Mouse (Mus musculus) left cerebral cortex, adult 2 months (tissue): ENCODE data around the gene Ppil6. TPM values are rescaled to one million over a fixed set of nuclear protein-coding genes. Genes with fewer than 3 reads are reported as not detected.

ENCODE experiments used
- DNase-seq, 2 experiments: peaks; one replicate each; pipeline ENCODE4 v3.0.0; 2021 to 2022; ENCODE audit warnings: low spot score in 2 of 2, mixed read lengths in 1 of 2; ENCODE audit errors: extremely low spot score in 1 of 2
- H3K27ac ChIP-seq: fragments of 200-600 bp; 2 replicates; pipeline ENCODE4 v1.8.1; 2022
- H3K4me3 ChIP-seq: fragments of 200-600 bp; 2 replicates; pipeline ENCODE4 v1.8.1; 2022
- CTCF ChIP-seq: fragments of 200-600 bp; IDR thresholded peaks from 2 replicates; pipeline ENCODE4 v1.8.1; 2022; ENCODE audit warnings: antibody characterized with exemption, mild to moderate bottlenecking, moderate library complexity
- intact Hi-C: fragments of 180-260 bp; cut with DNase I; formaldehyde crosslinking; loops from one replicate; pipeline ENCODE4 v1.15.1; 2025
- total RNA-seq, 2 experiments: library from RNA; stranded (reverse); gene quantifications; 2 replicates each; pipeline ENCODE4 v1.2.3; 2021

Gene Ppil6
- total RNA-seq, 2 experiments from 2014 or later: 4.6 to 6.6 TPM

DNA sequence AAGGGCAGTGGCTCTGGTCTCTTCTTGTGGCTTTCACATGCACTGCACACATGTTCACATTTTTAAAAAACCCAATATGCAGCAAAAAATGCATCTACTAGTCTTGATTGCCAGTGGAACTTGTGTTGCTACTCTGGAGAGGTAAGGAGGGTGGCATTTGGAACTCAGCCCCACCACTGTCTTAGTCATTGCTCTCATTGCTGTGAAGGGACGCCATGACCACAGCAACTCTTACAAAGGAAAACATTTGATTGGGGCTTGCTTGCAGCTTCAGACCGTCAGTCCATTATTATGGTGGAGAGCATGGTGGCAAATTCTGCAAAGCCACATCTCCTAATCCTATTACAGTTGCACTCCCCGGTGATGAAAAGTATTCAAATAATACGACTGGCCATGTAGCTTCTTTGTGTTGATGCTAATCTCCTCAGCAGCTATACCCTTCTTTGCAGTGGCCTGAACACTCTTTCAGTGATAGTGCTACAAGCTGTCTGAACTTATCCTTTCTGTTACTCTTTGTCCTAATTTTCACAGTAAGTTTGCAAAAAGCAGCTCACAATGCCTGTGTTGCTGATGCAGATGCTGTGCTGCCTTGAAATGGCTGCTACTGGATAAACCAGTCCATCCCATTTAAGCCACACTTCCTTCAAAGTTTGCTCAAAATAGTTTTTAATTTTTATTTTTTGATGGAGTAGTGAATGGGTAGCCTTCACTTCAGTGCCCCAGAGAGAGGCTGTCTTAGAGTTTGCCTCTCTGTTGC, 47.2 kb downstream of the Ppil6 start:
- no peak for DNase-seq
- no peak for TF ChIP-seq CTCF
- Histone ChIP-seq H3K27ac (no peak overlapping the region), H3K4me3 (no peak overlapping the region)
- intact Hi-C loops: no loop called here

DNA sequence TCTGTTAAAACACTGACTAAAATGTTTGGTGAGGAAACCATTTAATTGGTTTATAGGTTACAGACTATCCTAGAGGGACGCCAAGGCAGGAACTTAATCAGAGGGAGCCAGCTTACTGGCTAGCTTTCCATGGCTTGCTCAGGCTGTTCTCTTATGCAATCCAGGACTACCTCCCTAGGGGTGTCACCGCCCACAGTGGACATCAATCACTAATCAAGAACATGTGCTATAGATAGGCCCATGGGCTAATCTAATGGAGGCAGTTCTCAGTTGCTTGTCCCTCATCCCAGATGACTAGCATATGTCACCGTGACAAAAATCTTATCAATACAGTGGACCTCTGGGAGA, 47.7 kb downstream of the Ppil6 start:
- intact Hi-C loops: no loop called here
- no peak overlapping the region for H3K27ac ChIP-seq
- no peak for DNase-seq
- no peak overlapping the region for H3K4me3 ChIP-seq
- no peak for TF ChIP-seq CTCF

DNA sequence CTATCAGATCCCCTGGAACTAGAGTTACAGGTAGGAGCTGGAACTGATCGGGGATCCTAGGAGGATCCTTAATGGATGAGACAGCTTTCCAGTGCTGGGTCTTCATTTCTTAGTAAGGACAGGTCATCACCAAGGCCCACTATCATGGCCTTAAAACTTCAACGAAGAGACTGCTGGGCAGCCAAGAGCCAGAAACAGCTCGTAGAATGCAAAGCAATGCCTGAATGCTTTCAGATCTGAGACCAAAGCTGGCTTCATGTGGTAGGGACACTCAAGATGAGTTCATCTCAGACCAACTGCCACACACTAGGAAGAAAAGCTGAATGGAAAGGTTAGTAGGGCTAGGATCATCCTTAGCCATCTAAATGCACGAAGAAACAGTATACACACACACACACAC, 48.7 kb downstream of the Ppil6 start:
- intact Hi-C loops: no loop called here
- no peak overlapping the region for H3K27ac ChIP-seq
- TF ChIP-seq CTCF: no peak
- no peak overlapping the region for H3K4me3 ChIP-seq
- DNase-seq: no peak

DNA sequence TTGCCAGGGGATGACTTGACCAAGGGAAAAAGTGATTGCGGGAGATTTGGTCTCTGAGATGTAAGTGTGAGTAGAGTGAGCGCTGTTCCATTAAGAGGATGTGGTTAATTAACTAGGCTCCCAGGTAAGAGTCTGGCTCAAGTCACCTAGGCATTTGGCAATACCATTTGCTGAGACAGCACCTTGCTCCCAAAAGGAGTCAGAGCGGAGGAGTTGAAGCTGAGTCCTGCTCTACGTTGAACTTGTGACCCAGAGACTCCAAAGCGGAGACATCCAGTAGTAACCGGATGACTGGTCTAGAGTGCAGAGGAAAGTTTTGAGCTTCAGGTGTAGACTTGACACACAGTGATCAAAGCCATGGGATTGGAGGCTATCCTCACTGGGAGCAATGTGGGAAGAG, 51.8 kb downstream of the Ppil6 start:
- no peak overlapping the region for H3K27ac ChIP-seq
- TF ChIP-seq CTCF: no peak
- H3K4me3 ChIP-seq: no peak overlapping the region
- DNase-seq: no peak
- intact Hi-C loops: no loop called here

DNA sequence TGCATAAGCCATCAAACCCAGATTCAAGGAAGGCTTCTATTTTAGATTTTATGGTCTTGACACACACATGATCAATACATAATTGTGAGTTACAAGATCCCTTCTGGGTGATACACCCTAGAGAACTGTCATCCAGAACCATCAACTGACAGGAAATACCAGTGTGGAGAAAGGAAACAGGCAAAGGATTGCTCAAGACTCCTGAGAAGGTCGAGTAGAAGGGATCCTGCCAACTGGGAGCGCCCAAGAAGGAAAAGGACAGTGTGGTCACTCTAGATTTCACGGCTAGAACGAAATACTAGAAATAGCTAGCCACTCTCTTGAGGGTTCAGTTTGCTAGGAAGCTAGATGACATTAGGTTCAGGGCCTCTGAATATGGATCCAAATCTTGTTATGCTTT, 53.2 kb downstream of the Ppil6 start:
- no peak for TF ChIP-seq CTCF
- H3K4me3 ChIP-seq: no peak overlapping the region
- intact Hi-C loops: no loop called here
- no peak overlapping the region for H3K27ac ChIP-seq
- no peak for DNase-seq

DNA sequence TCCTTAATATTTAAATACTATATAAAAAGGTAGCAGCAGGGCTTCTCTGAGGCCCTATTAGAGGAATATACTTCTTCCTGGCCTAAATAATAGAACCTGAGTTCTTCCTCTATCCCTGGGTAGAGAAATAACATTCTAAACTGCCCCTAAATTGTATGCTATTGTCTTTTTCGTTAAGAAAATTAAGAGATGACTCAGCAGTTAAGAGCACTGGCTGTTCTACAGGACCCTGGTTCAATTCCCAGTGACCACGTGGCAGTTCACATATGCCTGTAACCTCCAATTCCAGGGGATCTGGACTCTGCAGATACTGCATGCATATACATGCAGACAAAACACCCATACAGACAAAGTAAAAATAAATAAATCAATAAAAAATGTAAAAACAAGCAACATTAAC, 53.6 kb downstream of the Ppil6 start:
- DNase-seq: no peak
- intact Hi-C loops: no loop called here
- H3K27ac ChIP-seq: no peak overlapping the region
- no peak for TF ChIP-seq CTCF
- no peak overlapping the region for H3K4me3 ChIP-seq

DNA sequence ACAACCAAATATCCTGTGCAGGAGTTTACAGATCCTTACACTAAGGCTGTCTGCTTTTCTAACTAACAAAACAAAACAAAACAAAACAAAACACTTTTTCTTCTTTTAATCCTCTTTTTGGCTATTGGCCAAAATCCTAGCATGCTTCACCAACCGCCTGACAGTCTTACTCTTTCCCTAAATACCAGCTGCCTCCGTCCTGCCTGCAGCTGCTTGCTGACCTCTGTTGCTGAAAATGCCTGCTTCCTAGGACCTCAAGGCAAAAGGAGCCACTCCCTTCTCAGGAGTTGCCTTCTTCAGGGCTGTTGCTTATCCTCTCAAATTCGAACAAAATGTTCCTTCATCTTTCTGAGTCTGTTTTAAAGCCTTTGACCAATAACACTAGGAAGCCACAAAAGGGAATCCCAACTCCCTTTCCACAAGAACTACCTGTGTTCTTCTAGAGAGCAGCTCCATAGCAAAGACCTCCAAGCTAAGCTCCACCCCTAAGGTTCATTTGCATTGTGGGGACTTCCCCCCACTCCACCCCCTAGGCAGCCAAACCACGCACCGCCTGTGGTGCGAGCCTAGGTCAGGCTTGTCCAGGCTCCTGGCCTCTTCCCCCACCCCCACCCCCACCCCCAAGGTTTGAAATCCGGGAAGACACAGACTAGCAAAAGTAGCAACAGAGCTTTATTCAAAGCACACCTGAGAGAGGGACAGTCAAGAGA, 54.4 kb downstream of the Ppil6 start:
- H3K27ac ChIP-seq: no peak overlapping the region
- no peak overlapping the region for H3K4me3 ChIP-seq
- DNase-seq: no peak
- TF ChIP-seq CTCF: no peak
- intact Hi-C loops: no loop called here

DNA sequence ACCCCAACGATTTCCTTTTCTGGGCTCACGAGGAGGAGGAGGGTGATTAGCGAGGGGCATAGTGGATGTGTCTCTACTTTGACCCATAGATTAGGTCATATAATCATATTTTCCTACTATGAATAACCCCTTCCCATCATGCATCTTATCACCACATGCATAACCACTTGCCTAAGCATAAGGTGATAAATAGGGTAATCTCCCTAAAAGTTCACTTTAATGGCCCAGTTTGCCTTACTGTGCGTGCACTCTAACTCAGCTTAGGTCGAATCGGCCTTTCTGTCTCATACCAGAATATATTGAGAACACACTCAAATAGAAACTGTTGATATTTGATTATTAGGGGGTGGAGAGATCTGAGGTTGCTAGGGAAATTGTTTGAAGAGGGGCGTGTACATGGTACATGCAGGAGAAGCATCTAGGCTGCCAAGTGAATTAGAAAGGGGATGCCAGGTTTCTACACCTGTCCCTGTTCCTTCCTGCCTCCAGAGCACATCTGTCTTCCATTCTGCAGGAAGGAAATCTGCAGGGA, 55.1 kb downstream of the Ppil6 start:
- intact Hi-C loops: no loop called here
- no peak for TF ChIP-seq CTCF
- no peak for DNase-seq
- Histone ChIP-seq H3K27ac (no peak overlapping the region), H3K4me3 (no peak overlapping the region)

DNA sequence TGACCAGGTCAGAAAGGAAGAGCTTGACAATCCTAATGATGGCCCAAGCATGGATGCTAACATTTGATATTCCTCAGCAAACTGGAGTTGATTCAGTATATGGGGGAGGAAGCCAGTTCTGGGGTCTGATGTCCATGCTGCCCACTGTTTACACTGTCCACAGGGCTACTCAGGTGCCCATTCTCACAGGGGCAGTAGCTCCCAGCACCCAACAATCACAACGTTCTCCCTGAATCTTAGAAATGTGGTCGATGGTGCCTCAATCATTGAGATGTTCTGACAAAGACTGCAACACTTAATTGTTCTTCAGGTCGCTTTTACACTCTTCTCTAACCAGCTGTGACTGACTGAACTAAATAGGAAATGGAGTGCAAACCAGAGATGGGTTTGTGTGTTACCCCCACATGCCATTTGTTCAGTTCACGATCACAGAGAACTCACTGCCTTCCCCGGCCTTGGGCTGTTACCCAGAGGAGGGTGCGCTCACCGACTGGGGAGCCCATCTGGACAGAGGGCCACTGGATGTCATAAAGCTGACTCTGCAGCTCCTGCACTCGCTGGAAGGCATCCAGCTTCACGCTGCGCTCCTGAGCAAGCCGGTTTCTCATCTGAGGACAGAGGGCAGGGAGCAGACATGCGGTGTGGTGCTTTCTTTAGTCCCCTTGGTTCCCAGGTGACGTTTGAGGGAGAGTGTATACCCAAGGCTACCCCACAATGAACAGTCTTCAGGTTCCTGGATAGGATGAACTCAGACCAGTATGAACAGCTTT, 56.3 kb downstream of the Ppil6 start:
- Histone ChIP-seq H3K27ac (no peak overlapping the region), H3K4me3 (no peak overlapping the region)
- intact Hi-C loops: no loop called here
- no peak for DNase-seq
- TF ChIP-seq CTCF: no peak

DNA sequence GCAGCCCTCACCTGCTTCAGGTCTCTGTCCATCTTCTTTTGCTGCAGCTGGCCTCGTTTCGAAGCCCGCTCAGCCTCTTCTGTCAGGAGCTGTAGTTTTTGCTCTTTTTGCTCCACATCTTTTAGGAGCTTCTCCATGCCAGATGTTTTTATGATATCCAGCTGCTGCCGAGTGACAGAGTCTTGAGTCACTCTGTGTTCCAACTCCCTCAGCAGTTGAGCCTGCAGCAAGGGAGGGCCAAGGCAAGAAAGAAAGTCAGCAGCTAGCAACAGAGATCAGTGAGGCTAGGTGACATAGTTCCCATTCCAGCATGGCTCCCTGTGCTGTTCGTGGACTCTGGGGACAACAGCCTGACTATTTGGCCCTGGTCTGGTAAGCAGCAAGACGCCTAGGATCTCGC, 60.5 kb downstream of the Ppil6 start:
- no peak overlapping the region for H3K27ac ChIP-seq
- no peak overlapping the region for H3K4me3 ChIP-seq
- no peak for TF ChIP-seq CTCF
- DNase-seq: no peak
- intact Hi-C loops: no loop called here

DNA sequence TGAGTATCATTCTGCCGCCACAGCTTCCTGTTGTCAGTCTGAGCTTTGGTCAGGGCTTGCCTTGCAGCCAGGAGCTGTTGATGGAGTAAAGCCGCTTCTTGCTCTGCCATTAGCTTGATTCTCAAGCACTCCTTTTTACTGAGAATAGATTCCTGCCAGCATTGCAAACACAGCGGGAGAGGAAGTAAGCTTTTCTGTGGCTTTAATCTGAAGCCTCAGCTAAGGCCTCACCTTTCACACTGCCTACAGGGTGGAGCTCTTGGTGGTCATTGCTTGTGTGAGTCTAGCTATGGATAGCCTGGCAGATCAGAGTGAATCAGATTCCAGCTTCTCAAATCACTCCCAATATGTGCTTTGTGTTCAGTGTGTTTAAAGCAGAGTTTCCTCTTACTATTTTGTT, 62.1 kb downstream of the Ppil6 start:
- Histone ChIP-seq H3K27ac (no peak overlapping the region), H3K4me3 (no peak overlapping the region)
- no peak for DNase-seq
- no peak for TF ChIP-seq CTCF
- intact Hi-C loops: no loop called here
